Mouse (Mus musculus) intestine, embryonic 15.5 days (tissue): ENCODE results near the gene Serpini1. TPM values are rescaled to one million over a fixed set of nuclear protein-coding genes. Genes with fewer than 3 reads are reported as not detected.

ENCODE experiments used
- polyA plus RNA-seq: library from polyadenylated mRNA; unstranded; fragments of >200 nt; fragmentation: Nextera tagmentation; extraction: Ambion mirVana; gene quantifications from 2 replicates; pipeline ENCODE4 v1.2.1, GENCODE M21; 2015

Serpini1 gene
- polyA plus RNA-seq, 1 experiment from 2014 or later = 34.7 TPM

Other genes starting within 250 kb of the Serpini1 start
- gene Wdr49, start 75.4 kb upstream of the Serpini1 start, polyA plus RNA-seq = not detected in 2 replicates
- 78.5 and 93.0 TPM in 2 replicates for gene Pdcd10, start 691 bp upstream of the Serpini1 start, polyA plus RNA-seq
- gene Gm29133, start 190.7 kb downstream of the Serpini1 start, polyA plus RNA-seq = not detected in 2 replicates